ENCODE assay signal across 7 mouse cellular contexts in the genomic region with DNA sequence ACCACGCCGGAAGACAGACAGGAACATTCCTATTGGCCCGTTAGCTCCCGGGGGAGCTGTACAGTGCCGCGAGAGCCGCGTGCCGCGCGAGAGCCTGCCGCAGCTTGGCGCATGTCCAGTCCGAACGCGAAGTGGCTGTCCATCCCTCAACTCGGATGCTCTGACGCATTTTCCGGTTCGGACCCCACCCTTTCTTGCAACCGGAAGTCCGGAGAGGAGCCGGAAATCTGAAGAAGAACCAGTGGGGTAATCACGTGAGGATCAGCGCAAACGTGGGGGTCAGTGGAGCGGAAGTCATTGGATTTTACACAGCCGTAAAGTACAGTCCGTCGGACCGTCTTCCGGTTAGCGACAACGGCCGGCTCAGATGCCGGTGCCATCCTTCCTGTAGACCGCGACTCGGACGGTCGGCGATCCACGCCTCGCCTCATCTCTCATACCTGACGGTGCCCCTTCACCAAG. TPM values are rescaled to one million over a fixed set of nuclear protein-coding genes. Genes with fewer than 3 reads are reported as not detected.
DNase-seq lines count a peak whose midpoint lies in the region; ATAC-seq and TF ChIP-seq lines count a peak whose summit lies in the region.

Gene Mcts2, plus strand, starts transcription at position 230 of the 462 bp plus-strand sequence.

- ATAC-seq in intestine, postnatal 0 days: peak; percentile 87
- ATAC-seq in midbrain, embryonic 14.5 days (ENCODE audit: low FRiP score, low TSS enrichment): peak; percentile 96

- no peaks in the 10 kb centered on the region for H3K27me3 ChIP-seq in intestine, postnatal 0 days (replicated peaks; ENCODE audit: control insufficient read depth, insufficient read depth, low read length)
- no peaks in the 10 kb centered on the region for H3K27me3 ChIP-seq in midbrain, embryonic 14.5 days (ENCODE audit: control insufficient read depth, insufficient read depth, low read length)

- peak within 1 kb of the TSS; percentile 31; the same call in 1 of the 2 replicates for H3K9ac ChIP-seq in intestine, postnatal 0 days (ENCODE audit: low read depth, low read length)
- peak within 1 kb of the TSS; percentile 39 for H3K9ac ChIP-seq in midbrain, embryonic 14.5 days (replicated peaks; ENCODE audit: low read length)

- peak within 1 kb of the TSS; percentile 61 for H3K4me2 ChIP-seq in intestine, postnatal 0 days (replicated peaks; ENCODE audit: low read depth)
- peak within 1 kb of the TSS; percentile 70 for H3K4me2 ChIP-seq in midbrain, embryonic 14.5 days (ENCODE audit: low read length)

- DNase-seq in adrenal gland, postnatal 4 days (ENCODE audit: low spot score in 2 of 2): peak; percentile 71 to 75
- DNase-seq in embryo, embryonic 11 days: peak; percentile 94
- DNase-seq in gastrocnemius, postnatal 36 days: peak; percentile 88 to 92
- peak; percentile 89 to 92 for DNase-seq in left cerebral cortex, postnatal 36 days (ENCODE audit: low spot score in 2 of 2)
- peak; percentile 97 for DNase-seq in midbrain, embryonic 14.5 days
- peak; percentile 82 to 88 for DNase-seq in spleen, postnatal 4 days (ENCODE audit: low spot score in 2 of 2)

- 55% methylated on average over 45 of the region's 45 CpGs for WGBS in intestine, postnatal 0 days
- WGBS in midbrain, embryonic 14.5 days: 53% methylated on average over 45 of the region's 45 CpGs

- H3K36me3 ChIP-seq in intestine, postnatal 0 days (ENCODE audit: control insufficient read depth, insufficient read depth): peaks cover 74% of the 10 kb centered on the region
- peaks cover 93% of the 10 kb centered on the region for H3K36me3 ChIP-seq in midbrain, embryonic 14.5 days (ENCODE audit: control insufficient read depth, insufficient read depth, low read length)

- no peaks in the 10 kb centered on the region for H3K4me1 ChIP-seq in intestine, postnatal 0 days (replicated peaks; ENCODE audit: control insufficient read depth, insufficient read depth, low read length)
- no peaks in the 10 kb centered on the region for H3K4me1 ChIP-seq in midbrain, embryonic 14.5 days (ENCODE audit: control insufficient read depth, insufficient read depth, low read length)

- peak within 1 kb of the TSS; percentile 45 for H3K4me3 ChIP-seq in intestine, postnatal 0 days (ENCODE audit: low read depth, low read length)
- H3K4me3 ChIP-seq in midbrain, embryonic 14.5 days (replicated peaks; ENCODE audit: low read depth, low read length): peak within 1 kb of the TSS; percentile 43

- intact Hi-C loops in gastrocnemius, postnatal 36 days (cut with DNase I): no loop called here
- intact Hi-C loops in left cerebral cortex, postnatal 36 days (cut with DNase I): no loop called here

- H3K27ac ChIP-seq in intestine, postnatal 0 days (ENCODE audit: low read depth, low read length): peak within 1 kb of the TSS; percentile 63
- peak within 1 kb of the TSS; percentile 70 for H3K27ac ChIP-seq in midbrain, embryonic 14.5 days (replicated peaks; ENCODE audit: low read depth, low read length)

- no peak for TF ChIP-seq CTCF in intestine, postnatal 0 days (IDR thresholded peaks at IDR 0.05; ENCODE audit: low read depth)

- H3K9me3 ChIP-seq in intestine, postnatal 0 days (ENCODE audit: control insufficient read depth): no peaks in the 10 kb centered on the region
- H3K9me3 ChIP-seq in midbrain, embryonic 14.5 days (ENCODE audit: control insufficient read depth, low read length): no peaks in the 10 kb centered on the region

RNA-seq across cellular contexts. Expression of gene Mcts2, which starts in this region (rescaled TPM):
- total RNA-seq in adrenal gland, postnatal 4 days (2021): 10 to 100 TPM; 26.7 to 27.4 TPM
- 10 to 100 TPM in 1 of 2 experiments, 1 to 10 TPM in 1; 9.6 to 12.1 TPM for total RNA-seq in gastrocnemius, postnatal 36 days (2021)
- 19.0 and 21.5 TPM in 2 replicates for polyA plus RNA-seq in intestine, postnatal 0 days (2015; fragmentation: Nextera tagmentation; extraction: Ambion mirVana)
- 10 to 100 TPM; 17.0 to 18.9 TPM for total RNA-seq in left cerebral cortex, postnatal 36 days (2021)
- polyA plus RNA-seq in midbrain, embryonic 14.5 days (2014; fragmentation: Nextera tagmentation; extraction: Ambion mirVana): 39.9 and 41.4 TPM in 2 replicates

Comparison
In these comparisons a context has a peak if more than half of its experiments do, and no peak if none do; other contexts are left out.
1. Peak in every context shown above with its lines: DNase-seq, ATAC-seq, H3K4me3 ChIP-seq and H3K27ac ChIP-seq.